Mouse (Mus musculus): Measurements from ENCODE around the gene Prkci. TPM values are rescaled to one million over a fixed set of nuclear protein-coding genes. Genes with fewer than 3 reads are reported as not detected.

The Prkci gene
- polyA plus RNA-seq (2012; rRNA removed; ENCODE audit: low replicate concordance): 15.1 and 18.9 TPM in 2 replicates

DNA sequence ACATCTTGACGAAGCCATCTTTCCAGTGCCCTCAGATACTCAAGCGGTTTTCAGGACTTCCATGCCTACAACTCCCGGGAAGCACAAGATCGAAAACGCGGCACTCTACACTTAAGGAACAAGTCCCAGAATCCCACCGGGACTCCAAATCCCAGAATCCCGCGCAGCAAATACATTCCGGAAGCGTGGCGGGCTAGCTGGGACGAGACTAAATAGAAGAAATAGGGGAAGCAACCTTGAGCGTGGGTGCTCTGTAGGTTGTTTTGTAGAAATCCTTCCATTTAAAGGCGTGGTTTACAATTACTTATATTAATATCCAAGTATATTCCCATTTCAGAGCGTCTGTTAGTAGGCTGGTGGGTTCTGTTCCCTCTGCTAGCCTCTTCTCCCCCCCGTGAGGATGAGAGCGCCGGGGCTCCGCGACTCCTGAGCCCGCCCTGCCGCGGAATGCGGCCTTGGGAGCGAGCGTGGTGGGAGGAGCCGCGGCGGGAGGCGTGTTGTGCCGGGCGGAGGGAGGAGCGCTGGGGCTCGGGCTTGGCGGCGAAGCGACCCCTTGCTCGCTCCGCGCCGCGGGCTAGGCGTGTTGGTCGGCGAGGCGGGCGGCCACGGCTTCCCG, at the start of gene Prkci:
TSS of gene Prkci (plus strand) at position 465 of the 616 bp plus-strand sequence.

GRCm38 (mm10) chr3:30969104-30969581, 26.4 kb upstream of the Prkci start, which contains the start of gene Phc3:
Gene Phc3, minus strand, starts transcription at chr3:30969415.

DNA sequence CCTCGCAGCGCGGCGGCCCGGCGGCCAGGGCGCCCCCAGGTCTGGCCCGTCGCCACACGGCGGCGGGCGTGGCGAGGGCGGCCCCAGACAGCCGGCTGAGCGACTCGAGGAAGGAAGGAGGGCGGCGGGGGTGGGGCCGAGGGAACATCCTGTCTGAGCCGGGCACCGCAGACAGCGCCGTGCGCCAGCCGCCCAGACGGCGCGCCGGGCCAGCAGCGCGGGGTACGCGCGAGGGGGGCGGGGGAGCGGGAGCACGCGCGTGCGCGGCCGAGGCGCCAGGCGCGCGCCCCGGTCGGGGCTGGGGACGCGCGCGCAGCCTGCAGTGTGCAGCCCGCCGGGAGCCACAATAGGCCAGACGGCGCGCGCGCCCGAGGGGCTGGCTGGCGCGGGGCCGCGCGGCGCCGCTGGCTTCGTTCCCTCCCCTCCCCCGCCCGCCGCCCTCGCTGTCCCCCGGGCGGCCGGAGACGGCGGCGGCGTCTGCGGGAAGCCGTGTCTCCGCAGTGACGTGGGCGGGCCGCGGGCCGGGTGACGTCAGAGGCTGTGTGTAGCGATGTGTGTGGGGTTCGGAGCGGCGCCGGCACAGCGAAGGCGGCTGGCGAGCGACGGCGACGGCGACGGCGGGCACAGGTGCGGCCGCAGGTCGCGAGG, 99.1 kb downstream of the Prkci start, which contains the start of gene Skil:
TSS of gene Skil (plus strand) at position 528 of the 648 bp plus-strand sequence.

Other genes starting within 250 kb of the Prkci start
- gene Samd7, start 249.5 kb upstream of the Prkci start, polyA plus RNA-seq (2012; rRNA removed; ENCODE audit: low replicate concordance): not detected in 2 replicates
- 7.4 and 16.9 TPM in 2 replicates for gene Sec62, start 202.9 kb upstream of the Prkci start, polyA plus RNA-seq (2012; rRNA removed; ENCODE audit: low replicate concordance)
- gene Gpr160, start 139.8 kb upstream of the Prkci start, polyA plus RNA-seq (2012; rRNA removed; ENCODE audit: low replicate concordance): 11.1 and 22.3 TPM in 2 replicates
- 43.4 and 43.5 TPM in 2 replicates for gene Phc3, start 26.3 kb upstream of the Prkci start, polyA plus RNA-seq (2012; rRNA removed; ENCODE audit: low replicate concordance)
- gene Skil, start 99.3 kb downstream of the Prkci start, polyA plus RNA-seq (2012; rRNA removed; ENCODE audit: low replicate concordance): 6.5 and 13.8 TPM in 2 replicates
- gene Cldn11, start 154.2 kb downstream of the Prkci start, polyA plus RNA-seq (2012; rRNA removed; ENCODE audit: low replicate concordance): 6.7 and 10.9 TPM in 2 replicates